Mouse (Mus musculus): ENCODE measurements around the gene Rdh16. TPM values are rescaled to one million over a fixed set of nuclear protein-coding genes. Genes with fewer than 3 reads are reported as not detected.
"Not testable (repeated sequence)": the region's sequence is repeated elsewhere in the genome, so short reads cannot be mapped to it uniquely, and the experiment has no call there.

Gene Rdh16
- total RNA-seq, 2 experiments from 2014 or later = 0.11 TPM; not detected in 1

GRCm38 (mm10) chr10:127829121-127829520 lies 28.2 kb downstream of the Rdh16 start:
- DNase-seq (ENCODE audit: low spot score in 2 of 2) = no peak

- DNase-seq (ENCODE audit: low spot score in 2 of 2) = not testable (repeated sequence)
Measured at GRCm38 (mm10) chr10:127834186-127834585, 33.2 kb downstream of the Rdh16 start.

- no peak for DNase-seq (ENCODE audit: low spot score in 2 of 2)
Measured at GRCm38 (mm10) chr10:127835292-127835691, 34.3 kb downstream of the Rdh16 start.

- DNase-seq (ENCODE audit: low spot score in 2 of 2) = not testable (repeated sequence)
Measured at GRCm38 (mm10) chr10:127837793-127838192, 36.8 kb downstream of the Rdh16 start.

- DNase-seq (ENCODE audit: low spot score in 2 of 2) = no peak
Measured at GRCm38 (mm10) chr10:127838539-127838938, 37.6 kb downstream of the Rdh16 start.

- DNase-seq (ENCODE audit: low spot score in 2 of 2) = no peak
Measured at GRCm38 (mm10) chr10:127840776-127841175, 39.8 kb downstream of the Rdh16 start.

GRCm38 (mm10) chr10:127845945-127846344 lies 45.0 kb downstream of the Rdh16 start:
- not testable (repeated sequence) for DNase-seq (ENCODE audit: low spot score in 2 of 2)

- no peak for DNase-seq (ENCODE audit: low spot score in 2 of 2)
Measured at GRCm38 (mm10) chr10:127848089-127848488, 47.1 kb downstream of the Rdh16 start.

- DNase-seq (ENCODE audit: low spot score in 2 of 2) = no peak
Measured at GRCm38 (mm10) chr10:127849628-127850027, 48.7 kb downstream of the Rdh16 start, which contains the start of gene Rdh19. Gene Rdh19, plus strand, starts transcription at chr10:127849928.

- no peak for DNase-seq (ENCODE audit: low spot score in 2 of 2)
Measured at GRCm38 (mm10) chr10:127856376-127856775, 55.4 kb downstream of the Rdh16 start.

- no peak for DNase-seq (ENCODE audit: low spot score in 2 of 2)
Measured at GRCm38 (mm10) chr10:127864931-127865330, 64.0 kb downstream of the Rdh16 start.

- no peak for DNase-seq (ENCODE audit: low spot score in 2 of 2)
Measured at GRCm38 (mm10) chr10:127866232-127866631, 65.3 kb downstream of the Rdh16 start, which contains the start of gene Rdh16f2. Gene Rdh16f2, plus strand, starts transcription at chr10:127866474.

GRCm38 (mm10) chr10:127872484-127872883 lies 71.5 kb downstream of the Rdh16 start:
- DNase-seq (ENCODE audit: low spot score in 2 of 2) = no peak

GRCm38 (mm10) chr10:127877681-127878080 lies 76.7 kb downstream of the Rdh16 start:
- DNase-seq (ENCODE audit: low spot score in 2 of 2) = no peak

- DNase-seq (ENCODE audit: low spot score in 2 of 2) = no peak
Measured at GRCm38 (mm10) chr10:127878262-127879057, 77.5 kb downstream of the Rdh16 start.

GRCm38 (mm10) chr10:127879155-127879688 lies 78.3 kb downstream of the Rdh16 start:
- no peak for DNase-seq (ENCODE audit: low spot score in 2 of 2)

- DNase-seq (ENCODE audit: low spot score in 2 of 2) = no peak
Measured at GRCm38 (mm10) chr10:127881041-127881440, 80.1 kb downstream of the Rdh16 start.

GRCm38 (mm10) chr10:127886551-127886950 lies 85.6 kb downstream of the Rdh16 start:
- DNase-seq (ENCODE audit: low spot score in 2 of 2) = no peak

GRCm38 (mm10) chr10:127886971-127887370 lies 86.0 kb downstream of the Rdh16 start:
- DNase-seq (ENCODE audit: low spot score in 2 of 2) = no peak

GRCm38 (mm10) chr10:127888605-127889004 lies 87.7 kb downstream of the Rdh16 start, which contains the start of gene Rdh7:
Gene Rdh7, minus strand, starts transcription at chr10:127888817.
- no peak for DNase-seq (ENCODE audit: low spot score in 2 of 2)

- no peak for DNase-seq (ENCODE audit: low spot score in 2 of 2)
Measured at GRCm38 (mm10) chr10:127891481-127891880, 90.5 kb downstream of the Rdh16 start.

Measured in layer of hippocampus, postnatal 10 days (tissue).